Mouse (Mus musculus): ENCODE results near the gene Izumo1.

GRCm38 (mm10) chr7:45628364-45629294, 7.0 kb downstream of the Izumo1 start:
- peak; percentile 97 for TF ChIP-seq POLR2A (IDR thresholded peaks at IDR 0.05; ENCODE audit: borderline replicate concordance, insufficient read depth, low read length)
- TF ChIP-seq CTCF (IDR thresholded peaks at IDR 0.05; ENCODE audit: borderline replicate concordance, insufficient read depth, low read depth, low read length): peak; percentile 82

All from cerebellum, adult 2 months (tissue).